Mouse (Mus musculus) neural tube, embryonic 11.5 days (tissue): ENCODE measurements around the gene Wdr74. TPM values are rescaled to one million over a fixed set of nuclear protein-coding genes. Genes with fewer than 3 reads are reported as not detected.

Source experiments
- ATAC-seq: fragments of 200-750 bp; cut with Nextera tagmentation; 2 replicates; pipeline ENCODE4 v1.8.0; 2017; ENCODE audit warnings: moderate number of reproducible peaks, mild to moderate bottlenecking, moderate TSS enrichment, moderate library complexity; ENCODE audit not compliant: insufficient read depth, low FRiP score, low TSS enrichment
- DNase-seq: peaks from one replicate; pipeline ENCODE4 v3.0.0-alpha.2; 2015; ENCODE audit warnings: low spot score
- H3K27ac ChIP-seq: fragments of 300-500 bp; sonication (generic); 2 replicates; pipeline ENCODE4 v1.5.1; 2014; ENCODE audit warnings: low read depth, mild to moderate bottlenecking, low read length
- H3K27me3 ChIP-seq: fragments of 300-500 bp; sonication (generic); 2 replicates; pipeline ENCODE4 v1.6.1; 2014; ENCODE audit warnings: mild to moderate bottlenecking, low read length, mixed read lengths; ENCODE audit not compliant: control insufficient read depth, insufficient read depth
- H3K36me3 ChIP-seq: fragments of 300-500 bp; sonication (generic); 2 replicates; pipeline ENCODE4 v1.6.1; 2014; ENCODE audit warnings: mild to moderate bottlenecking, low read length, moderate library complexity, mixed read lengths; ENCODE audit not compliant: control insufficient read depth, insufficient read depth
- H3K4me1 ChIP-seq: fragments of 300-500 bp; sonication (generic); 2 replicates; pipeline ENCODE4 v1.6.1; 2014; ENCODE audit warnings: low read length, mixed read lengths; ENCODE audit not compliant: control insufficient read depth, insufficient read depth
- H3K4me2 ChIP-seq: fragments of 300-500 bp; sonication (generic); 2 replicates; pipeline ENCODE4 v1.6.1; 2014; ENCODE audit warnings: low read depth, mild to moderate bottlenecking, moderate library complexity
- H3K4me3 ChIP-seq: fragments of 300-500 bp; sonication (generic); 2 replicates; pipeline ENCODE4 v1.5.1; 2014; ENCODE audit warnings: low read depth, low read length
- H3K9ac ChIP-seq: fragments of 300-500 bp; sonication (generic); 2 replicates; pipeline ENCODE4 v1.6.1; 2014; ENCODE audit warnings: mild to moderate bottlenecking, low read length
- H3K9me3 ChIP-seq: fragments of 300-500 bp; sonication (generic); 2 replicates; pipeline ENCODE4 v1.6.1; 2016; ENCODE audit warnings: low read length; ENCODE audit not compliant: control insufficient read depth
- WGBS: fragments of 180-500 bp; shearing (Covaris S2); extraction: QIAGEN DNeasy Blood & Tissue Kit; methylation state at CpG from one replicate; pipeline ENCODE4 v1.1.7; 2014; 5-methylcytosine and 5-hydroxymethylcytosine counted together
- polyA plus RNA-seq: library from polyadenylated mRNA; unstranded; fragments of >200 nt; fragmentation: Nextera tagmentation; extraction: Ambion mirVana; gene quantifications from 2 replicates; pipeline ENCODE4 v1.2.1, GENCODE M21; 2014

The Wdr74 gene
- polyA plus RNA-seq, 1 experiment from 2014 or later: 92.8 TPM

DNA sequence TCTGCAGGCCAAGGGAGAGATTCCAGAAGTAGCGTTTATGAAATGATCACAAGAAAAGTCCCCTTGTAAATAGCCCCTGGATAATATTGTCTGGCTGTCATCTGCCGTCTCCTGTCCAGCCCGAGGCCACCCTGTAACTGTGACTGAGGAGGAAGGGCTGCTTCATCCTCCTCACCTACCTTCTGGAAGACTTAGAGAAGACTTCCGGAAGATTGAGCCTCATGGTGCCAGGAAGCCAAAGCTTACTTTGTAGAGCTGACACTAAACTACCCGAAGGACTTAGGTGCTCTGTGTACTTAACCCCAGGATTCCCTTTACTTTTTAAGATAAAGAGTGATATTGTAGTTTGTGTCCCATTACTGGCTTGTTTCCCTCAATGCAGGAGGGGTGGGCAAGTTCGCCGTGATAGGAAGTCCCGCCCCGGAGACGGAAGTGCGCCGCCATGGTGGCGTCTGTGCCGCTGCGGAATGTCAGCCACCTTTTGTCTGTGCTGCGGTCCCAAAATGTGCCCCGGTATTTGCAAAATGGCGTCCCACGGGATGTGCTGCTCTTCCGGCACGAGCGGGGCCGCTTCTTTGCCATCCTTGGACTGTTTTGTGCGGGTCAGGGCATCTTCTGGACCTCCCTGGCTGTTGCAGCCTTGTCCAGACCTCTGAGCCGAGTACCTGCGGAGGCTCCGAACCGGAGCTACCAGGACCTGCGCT lies 35.1 kb downstream of the Wdr74 start, which contains the start of gene Tmem223:
Gene Tmem223 (plus strand): TSS at position 430 of the 704 bp plus-strand sequence.
- whole genome bisulfite sequencing: 21% methylated on average over 29 of the region's 29 CpGs
- peaks cover 25% of the 10 kb centered on the region for H3K36me3 ChIP-seq

DNA sequence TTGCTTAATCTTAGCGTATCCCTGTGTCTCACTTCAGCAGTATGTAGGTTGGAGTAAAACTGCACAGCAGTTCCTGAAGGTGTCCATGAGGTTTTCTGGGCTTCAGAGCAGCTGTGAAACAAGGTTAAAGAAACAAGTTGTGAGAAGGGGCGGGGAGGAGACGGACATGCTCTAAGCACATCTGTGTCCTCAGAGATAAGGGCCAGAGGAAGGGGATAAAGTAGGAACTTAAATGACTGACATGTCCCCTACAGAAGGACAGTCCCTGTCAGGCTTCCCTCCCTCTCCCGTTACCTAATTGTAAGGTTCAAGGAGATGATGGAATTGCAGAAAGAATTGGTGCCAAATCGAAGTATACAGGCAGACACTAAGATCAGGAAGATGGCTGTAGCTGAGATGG lies 37.4 kb downstream of the Wdr74 start:
- H3K27me3 ChIP-seq: no peaks in the 10 kb centered on the region
- DNase-seq: no peak
- no peaks in the 10 kb centered on the region for H3K9me3 ChIP-seq
- H3K4me2 ChIP-seq: peak overlapping the region; percentile 99
- H3K27ac ChIP-seq: no peak overlapping the region
- peaks cover 10% of the 10 kb centered on the region for H3K36me3 ChIP-seq
- peak overlapping the region; percentile 74 for H3K4me3 ChIP-seq
- no peak for ATAC-seq
- no peak overlapping the region for H3K9ac ChIP-seq
- 82% methylated on average over 5 of the region's 5 CpGs for WGBS
- H3K4me1 ChIP-seq: peaks cover 15% of the 10 kb centered on the region

More for the DNA sequence above, 35.1 kb downstream of the Wdr74 start, which contains the start of gene Tmem223:
- Histone ChIP-seq H3K27me3 (no peaks in the 10 kb centered on the region), H3K4me2 (peak within 1 kb of the TSS; percentile 49), H3K4me1 (peaks cover 15% of the 10 kb centered on the region), H3K27ac (peak within 1 kb of the TSS; percentile 78), H3K9me3 (no peaks in the 10 kb centered on the region), H3K4me3 (peak within 1 kb of the TSS; percentile 83), H3K9ac (peak within 1 kb of the TSS; percentile 94)
- DNase-seq (peak; percentile 84), ATAC-seq (peak; percentile 28; the same call in 1 of the 2 replicates)

DNA sequence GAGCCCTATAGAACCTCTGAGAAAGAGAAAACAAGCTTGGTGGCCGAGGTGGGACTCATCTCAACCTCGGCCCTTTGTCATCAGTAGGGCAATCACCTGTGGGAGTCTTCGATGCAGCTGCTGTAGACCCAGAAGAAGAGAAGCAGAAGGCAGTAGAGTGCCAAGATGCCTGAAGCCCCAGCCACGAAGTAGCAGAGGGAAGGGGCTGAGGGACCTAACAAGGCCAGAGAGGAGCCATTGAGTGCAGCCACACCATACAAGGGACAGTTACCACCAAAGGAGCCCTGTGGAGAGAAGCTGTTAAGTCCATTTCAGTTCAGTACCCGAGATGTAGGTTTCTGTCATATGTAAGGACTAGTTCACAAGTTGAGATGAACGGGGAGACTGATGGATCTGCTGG lies 37.8 kb downstream of the Wdr74 start:
- H3K9me3 ChIP-seq: no peaks in the 10 kb centered on the region
- peak overlapping the region; percentile 74 for H3K4me3 ChIP-seq
- H3K36me3 ChIP-seq: peaks cover 10% of the 10 kb centered on the region
- no peaks in the 10 kb centered on the region for H3K27me3 ChIP-seq
- WGBS: 56% methylated on average over 6 of the region's 6 CpGs
- no peak overlapping the region for H3K9ac ChIP-seq
- peak overlapping the region; percentile 99 for H3K4me2 ChIP-seq
- DNase-seq (no peak), ATAC-seq (no peak)
- no peak overlapping the region for H3K27ac ChIP-seq
- H3K4me1 ChIP-seq: peaks cover 15% of the 10 kb centered on the region

DNA sequence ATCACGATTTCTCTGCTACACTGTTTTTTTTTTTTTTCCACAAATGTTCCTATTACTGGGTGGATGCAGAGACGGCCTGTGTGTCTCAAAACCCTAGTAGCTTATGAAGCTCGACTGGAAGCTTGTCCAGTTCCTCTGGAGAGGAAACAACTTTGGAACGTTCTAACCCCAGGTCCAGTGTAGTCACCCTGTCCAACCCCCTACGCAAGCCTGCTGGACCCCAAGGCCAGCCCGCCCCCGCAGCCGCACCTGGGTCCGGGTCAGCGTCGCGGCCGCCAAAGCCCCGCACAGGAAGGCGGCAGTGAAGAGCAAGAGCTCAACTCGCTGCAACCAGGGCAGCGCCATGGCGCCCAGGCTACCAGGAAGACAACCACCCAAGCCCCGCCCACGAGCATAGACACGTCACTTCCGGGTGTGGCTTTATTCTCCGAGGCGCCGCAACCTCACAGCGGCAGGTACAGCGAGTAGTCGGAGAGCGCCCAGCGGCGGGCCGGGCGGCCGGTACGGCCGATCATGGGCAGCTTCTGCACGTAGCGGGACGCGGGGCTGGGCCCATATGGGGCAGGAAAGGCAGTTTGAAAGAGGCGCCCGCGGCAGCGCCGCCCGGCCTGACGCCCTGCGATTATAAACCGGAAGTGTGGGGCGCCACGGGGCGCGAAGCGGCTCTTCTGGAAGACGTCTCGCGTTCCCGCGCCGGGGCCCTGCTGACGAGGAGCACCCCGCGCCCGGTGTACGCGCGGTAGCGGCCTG lies 38.6 kb downstream of the Wdr74 start, which contains the start of gene Tmem179b:
Gene Tmem179b (minus strand): TSS at position 382 of the 750 bp plus-strand sequence.
- H3K4me3 ChIP-seq: peak within 1 kb of the TSS; percentile 74
- ATAC-seq: peak; percentile 95
- H3K27ac ChIP-seq: peak within 1 kb of the TSS; percentile 98
- DNase-seq: peak; percentile 96
- no peaks in the 10 kb centered on the region for H3K27me3 ChIP-seq
- peak within 1 kb of the TSS; percentile 99 for H3K4me2 ChIP-seq
- H3K9me3 ChIP-seq: no peaks in the 10 kb centered on the region
- under 1% methylated on average over 68 of the region's 68 CpGs for WGBS
- H3K4me1 ChIP-seq: peaks cover 15% of the 10 kb centered on the region
- H3K36me3 ChIP-seq: peaks cover 8% of the 10 kb centered on the region
- H3K9ac ChIP-seq: peak within 1 kb of the TSS; percentile 90

DNA sequence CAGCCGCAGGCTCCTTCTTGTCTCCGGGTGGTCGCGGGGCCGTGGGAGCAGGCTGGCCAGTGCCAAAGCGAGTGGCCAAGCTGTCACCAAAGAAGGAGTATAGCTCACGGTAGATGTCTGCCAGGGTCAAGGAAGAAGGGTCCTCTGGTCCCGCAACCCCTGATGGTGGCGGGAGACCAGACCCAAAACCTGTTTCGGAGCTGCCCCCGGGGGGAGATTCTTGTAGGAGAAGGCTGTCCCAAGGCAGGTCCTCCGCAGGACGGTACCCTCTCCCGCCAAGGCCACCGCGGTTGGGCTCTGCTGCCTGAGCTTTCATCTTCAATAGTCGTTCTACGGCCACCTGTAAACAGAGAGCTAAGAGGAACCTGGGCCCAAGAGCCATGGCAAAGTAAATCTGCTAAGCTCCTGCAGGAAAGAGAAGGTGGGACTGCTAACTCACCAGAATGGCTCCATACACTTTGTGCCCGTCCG lies 39.4 kb downstream of the Wdr74 start:
- Histone ChIP-seq H3K4me1 (peaks cover 15% of the 10 kb centered on the region), H3K36me3 (peaks cover 8% of the 10 kb centered on the region), H3K27ac (peak overlapping the region; percentile 98), H3K9me3 (no peaks in the 10 kb centered on the region), H3K4me2 (peak overlapping the region; percentile 99), H3K27me3 (no peaks in the 10 kb centered on the region), H3K9ac (peak overlapping the region; percentile 90), H3K4me3 (peak overlapping the region; percentile 74)
- DNase-seq: no peak
- 6% methylated on average over 20 of the region's 20 CpGs for WGBS
- peak; percentile 51 for ATAC-seq

DNA sequence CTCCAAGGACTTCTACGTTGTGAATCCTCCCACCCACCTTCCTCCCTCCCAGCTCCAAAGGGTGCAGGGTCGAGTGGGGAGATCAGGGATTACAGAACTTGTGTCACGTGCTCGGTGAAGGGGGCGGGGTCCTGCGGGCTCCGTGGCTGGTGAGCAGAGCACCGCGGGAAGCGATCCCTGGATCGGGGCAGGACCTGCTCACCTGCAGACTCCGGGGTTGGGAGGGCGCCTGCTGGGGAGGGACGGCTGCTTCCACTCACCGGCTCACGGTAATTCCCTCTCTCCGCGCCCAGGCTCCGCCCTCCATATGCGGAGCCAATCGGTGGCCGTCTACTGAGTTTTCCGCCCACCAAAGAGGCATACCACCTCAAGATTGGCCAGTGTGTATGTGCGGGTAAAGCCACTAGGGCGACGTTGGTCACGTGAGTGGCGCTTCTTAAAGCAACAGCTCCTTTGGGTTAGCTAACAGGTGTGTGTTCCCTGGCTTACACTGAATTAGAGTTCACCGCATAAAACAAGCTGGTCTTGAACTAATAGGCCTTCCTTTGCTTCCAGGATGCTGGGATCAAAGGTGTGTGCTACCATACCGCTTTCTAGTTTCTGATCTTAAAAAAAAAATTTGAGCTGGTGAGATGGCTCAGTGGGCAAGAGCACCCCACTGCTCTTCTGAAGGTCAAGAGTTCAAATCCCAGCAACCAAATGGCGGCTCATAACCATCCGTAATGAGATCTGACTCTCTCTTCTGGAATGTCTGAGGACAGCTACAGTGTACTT lies 50.6 kb downstream of the Wdr74 start, which contains the start of gene Taf6l:
Gene Taf6l (minus strand): TSS at position 410 of the 774 bp plus-strand sequence.
- WGBS: under 1% methylated on average over 32 of the region's 32 CpGs
- peaks cover 9% of the 10 kb centered on the region for H3K36me3 ChIP-seq
- DNase-seq (peak; percentile 91), ATAC-seq (peak; percentile 100)
- peak within 1 kb of the TSS; percentile 73 for H3K9ac ChIP-seq
- no peak within 1 kb of the TSS; the same call in 1 of the 2 replicates for H3K27ac ChIP-seq
- H3K4me2 ChIP-seq: peak within 1 kb of the TSS; percentile 73
- H3K4me1 ChIP-seq: peaks cover 5% of the 10 kb centered on the region; the same call in 1 of the 2 replicates
- no peaks in the 10 kb centered on the region for H3K9me3 ChIP-seq
- peak within 1 kb of the TSS; percentile 84 for H3K4me3 ChIP-seq
- H3K27me3 ChIP-seq: no peaks in the 10 kb centered on the region

DNA sequence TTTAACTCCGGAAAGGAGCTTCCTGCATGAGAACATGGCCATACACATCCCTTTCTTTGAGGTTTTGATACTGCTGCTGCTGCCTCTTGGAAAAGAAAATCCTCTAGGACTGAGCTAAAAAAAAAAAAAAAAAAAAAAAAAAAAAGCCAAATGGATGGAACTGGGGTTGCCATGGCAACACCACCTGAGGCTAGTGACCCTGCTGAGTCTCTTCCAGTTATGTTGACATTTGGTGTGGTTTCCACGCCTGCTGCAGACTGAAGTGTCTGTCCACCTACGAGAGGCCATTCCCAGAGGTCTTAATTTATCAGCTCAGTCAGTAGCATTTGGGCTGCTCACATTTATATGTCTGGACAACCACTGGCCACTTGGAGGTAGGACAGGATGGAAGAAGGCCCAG lies 52.9 kb downstream of the Wdr74 start:
- Histone ChIP-seq H3K9me3 (no peaks in the 10 kb centered on the region), H3K27me3 (no peaks in the 10 kb centered on the region), H3K4me1 (peaks cover 5% of the 10 kb centered on the region; the same call in 1 of the 2 replicates), H3K27ac (no peak overlapping the region), H3K4me3 (no peak overlapping the region), H3K9ac (no peak overlapping the region), H3K4me2 (no peak overlapping the region), H3K36me3 (peaks cover 5% of the 10 kb centered on the region)
- DNase-seq (peak; percentile 19), ATAC-seq (no peak)
- 13% methylated on average over 3 of the region's 3 CpGs for WGBS

DNA sequence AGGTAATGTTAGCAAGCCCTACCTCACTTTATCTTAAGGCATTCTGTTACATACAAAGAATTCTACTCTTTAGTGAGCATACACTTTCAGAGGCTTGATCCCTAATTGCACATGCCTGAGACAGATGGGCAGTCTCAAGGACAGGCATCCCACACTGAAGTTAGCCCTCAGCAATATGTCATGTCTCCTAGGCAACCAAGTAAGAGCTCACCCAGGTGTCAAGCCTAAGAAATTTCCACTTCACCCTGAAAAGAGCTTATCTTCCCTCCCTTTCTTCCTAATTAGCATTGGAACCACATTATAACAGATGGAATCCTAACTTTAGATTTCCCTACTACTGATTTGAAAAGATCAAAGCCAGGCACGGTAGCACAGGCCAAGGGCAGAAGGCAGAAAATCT lies 53.5 kb downstream of the Wdr74 start:
- Histone ChIP-seq H3K9ac (no peak overlapping the region), H3K4me1 (peaks cover 5% of the 10 kb centered on the region; the same call in 1 of the 2 replicates), H3K9me3 (no peaks in the 10 kb centered on the region), H3K4me3 (no peak overlapping the region), H3K36me3 (peaks cover 12% of the 10 kb centered on the region), H3K27ac (no peak overlapping the region), H3K27me3 (no peaks in the 10 kb centered on the region), H3K4me2 (no peak overlapping the region)
- 63% methylated on average over 1 of the region's 1 CpGs for WGBS
- ATAC-seq (no peak), DNase-seq (no peak)
